Mouse (Mus musculus) natural killer cell, adult 2 months (primary cell): ENCODE results near the gene Cd8a.

Source experiments
- DNase-seq, 2 experiments: peaks; one replicate each; pipeline ENCODE4 v3.0.0; 2022; ENCODE audit warnings: low spot score in 2 of 2

Gene Cd8a

DNA sequence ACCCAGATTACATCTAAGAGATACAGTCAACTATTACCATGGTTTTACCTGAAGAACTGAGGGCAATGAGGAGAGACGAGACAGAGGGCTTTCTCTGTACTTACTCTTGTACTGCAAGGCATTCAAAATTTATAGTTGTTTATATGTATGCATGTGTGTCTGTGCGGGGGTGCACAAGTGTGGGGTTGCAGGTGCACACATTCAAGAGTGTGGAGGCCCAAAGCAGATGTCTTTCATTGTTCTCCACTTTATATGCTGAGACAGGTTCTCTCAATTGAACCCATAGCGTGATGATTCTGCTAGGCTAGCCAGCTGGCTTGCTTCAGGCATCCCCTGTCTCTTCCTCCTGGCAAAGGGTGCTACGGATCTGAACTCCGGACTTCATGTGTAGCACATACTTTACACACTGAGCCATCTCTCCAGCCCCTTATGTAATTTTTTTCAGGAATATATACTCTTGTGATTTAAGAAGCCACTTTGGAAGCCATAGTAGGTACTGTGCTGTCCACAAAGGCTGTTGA lies 2.1 kb upstream of the Cd8a start:
- no peak for DNase-seq

DNA sequence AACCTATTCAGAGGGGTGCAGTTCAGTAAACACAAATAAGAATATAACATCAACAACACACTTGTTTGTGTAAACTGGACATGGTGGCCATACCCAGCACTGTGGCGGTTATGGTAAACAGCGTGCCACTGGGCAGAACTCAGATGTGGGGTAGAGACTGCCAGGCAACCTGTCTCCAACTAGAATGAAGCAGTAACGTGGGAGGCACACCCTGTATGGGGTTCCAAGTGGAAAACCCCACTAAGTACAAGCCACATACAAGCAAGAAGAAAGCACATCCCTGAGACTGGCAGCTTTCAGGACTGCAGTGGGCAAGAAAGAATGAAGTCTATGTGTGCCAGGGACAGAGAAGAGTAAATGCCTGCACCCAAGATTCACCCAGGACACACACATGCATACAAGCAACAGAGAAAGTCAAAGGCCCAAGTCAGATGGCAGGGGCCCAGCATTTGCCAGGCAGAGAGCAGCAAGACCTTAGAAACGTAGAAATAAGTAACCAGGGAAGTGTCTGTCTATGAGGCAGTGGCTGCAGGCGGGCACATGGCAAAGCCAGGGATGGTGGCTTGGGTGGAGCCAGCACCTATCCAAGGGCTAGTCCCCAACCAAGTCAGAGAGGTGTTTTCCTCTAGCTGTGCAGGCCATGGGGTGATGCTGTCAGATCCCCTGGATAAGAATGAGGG lies 1.0 kb upstream of the Cd8a start:
- DNase-seq, result no peak

- no peak for DNase-seq
Measured at GRCm38 (mm10) chr6:71374311-71374829, 1.1 kb downstream of the Cd8a start.

DNA sequence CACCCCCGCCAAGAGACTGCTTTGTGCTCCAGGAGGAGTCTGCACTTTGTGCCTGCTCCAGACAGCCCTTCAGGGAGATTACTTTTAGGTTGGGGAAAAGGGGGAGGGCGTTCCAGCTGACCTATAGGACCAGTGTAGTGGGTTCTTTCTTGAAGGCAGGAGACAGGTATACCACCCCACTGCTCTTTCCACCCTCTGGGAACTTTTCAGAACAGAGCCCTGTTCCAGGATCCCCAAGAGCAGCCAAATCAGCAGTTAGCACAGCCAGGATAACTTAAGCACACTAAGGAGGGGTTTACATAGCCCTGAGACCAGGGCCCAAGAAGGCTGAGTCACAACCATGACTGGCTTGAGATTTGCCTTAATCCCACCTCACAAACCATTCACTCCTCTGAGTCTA lies 1.7 kb downstream of the Cd8a start:
- DNase-seq, result no peak

GRCm38 (mm10) chr6:71376711-71377110 lies 3.5 kb downstream of the Cd8a start:
- DNase-seq, result no peak

DNA sequence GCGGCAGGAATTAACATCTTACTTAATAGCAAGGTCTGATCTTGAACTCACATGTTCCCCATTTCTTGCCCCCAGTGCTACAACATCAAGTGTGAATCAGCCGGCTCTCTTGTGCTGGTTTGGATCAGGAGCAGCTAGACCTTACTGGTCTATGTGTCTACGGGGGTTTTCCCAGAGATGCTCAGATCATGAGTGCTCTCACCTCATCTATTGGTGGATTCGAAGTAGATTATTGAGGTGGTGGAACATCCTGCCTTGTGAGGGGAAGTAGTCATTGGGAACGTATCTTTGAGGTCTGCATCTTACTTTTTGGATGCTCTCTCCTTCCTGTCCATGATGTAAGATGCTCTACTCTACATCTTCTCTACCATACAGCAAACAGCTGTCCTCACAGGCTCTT lies 8.4 kb downstream of the Cd8a start:
- DNase-seq, result no peak

- no peak for DNase-seq
Measured at GRCm38 (mm10) chr6:71390496-71390895, 17.3 kb downstream of the Cd8a start.

DNA sequence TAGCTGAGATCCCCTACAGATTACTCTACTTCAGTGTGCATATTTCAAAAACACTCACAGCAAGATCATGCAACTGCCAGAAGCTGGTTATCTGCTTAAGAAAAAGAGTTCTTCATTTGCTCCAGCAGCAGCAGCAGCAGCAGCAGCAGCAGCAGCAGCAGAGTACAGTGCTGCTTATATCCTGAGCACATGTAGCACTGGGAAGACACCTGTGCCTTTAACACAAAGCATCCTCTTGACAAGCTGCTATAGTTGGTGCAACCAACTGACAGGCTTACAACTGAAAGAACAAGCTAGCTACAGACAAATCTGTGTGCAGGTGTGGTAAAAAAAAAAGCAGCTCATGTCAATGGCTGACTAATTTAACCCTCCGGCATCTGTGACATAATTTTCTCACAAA lies 22.8 kb downstream of the Cd8a start:
- DNase-seq, result no peak

- no peak for DNase-seq
Measured at GRCm38 (mm10) chr6:71396761-71397160, 23.5 kb downstream of the Cd8a start.

DNA sequence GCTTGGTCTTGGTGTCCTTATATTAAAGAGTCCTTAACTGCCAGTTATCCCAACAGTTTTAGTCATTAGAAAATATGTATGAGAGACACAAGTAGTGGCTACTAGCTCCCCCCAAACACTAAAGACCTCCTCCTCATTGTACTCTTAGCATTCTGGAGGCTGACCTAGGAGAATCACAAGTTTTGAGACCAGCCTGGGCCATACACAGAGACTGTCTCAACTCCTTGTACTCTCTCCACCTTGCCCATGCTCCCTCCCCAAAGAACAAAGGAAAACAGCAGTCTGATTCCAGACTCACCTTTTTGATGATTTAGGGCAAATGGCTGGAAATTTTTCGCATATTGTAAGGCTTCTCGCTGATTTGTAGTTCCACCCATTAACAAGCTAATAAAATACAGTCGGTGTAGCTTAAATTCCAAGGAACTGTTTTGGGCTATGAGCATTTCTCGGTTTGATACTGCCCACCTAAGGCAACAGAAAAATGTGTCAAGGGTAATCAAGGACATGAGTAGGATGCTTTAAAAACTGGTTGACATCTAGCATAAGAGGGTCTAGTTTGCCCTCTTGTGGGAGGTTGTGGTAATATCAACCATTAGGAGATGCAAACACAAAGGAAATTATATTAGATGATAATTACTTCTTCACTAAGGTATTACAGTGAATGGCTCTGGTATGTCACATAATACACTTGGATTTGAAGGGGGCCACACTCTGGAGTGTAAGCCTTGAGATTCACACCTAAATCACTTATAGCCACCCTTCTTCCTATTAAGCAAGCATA lies 25.8 kb downstream of the Cd8a start:
- DNase-seq, result peak in 1 of 2 experiments; percentile 11

DNA sequence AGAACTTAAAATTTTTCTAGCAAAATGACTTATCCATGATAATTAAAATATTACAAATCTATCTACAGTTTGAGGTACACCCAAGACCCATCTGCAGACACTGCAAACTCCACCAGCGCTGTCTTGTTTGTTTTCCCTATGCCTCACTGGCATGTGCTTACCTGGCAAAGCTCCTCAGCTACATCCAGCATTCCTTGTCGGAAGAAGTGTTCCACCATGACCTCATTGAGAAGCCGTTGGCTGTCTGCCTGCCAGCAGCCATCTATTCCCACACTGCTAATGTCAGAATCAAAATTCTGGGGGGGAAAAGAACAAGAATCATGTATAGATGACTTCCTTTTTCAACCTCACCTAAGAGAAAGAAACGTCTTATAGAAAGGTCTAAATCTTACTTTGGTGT lies 41.4 kb downstream of the Cd8a start:
- no peak for DNase-seq

DNA sequence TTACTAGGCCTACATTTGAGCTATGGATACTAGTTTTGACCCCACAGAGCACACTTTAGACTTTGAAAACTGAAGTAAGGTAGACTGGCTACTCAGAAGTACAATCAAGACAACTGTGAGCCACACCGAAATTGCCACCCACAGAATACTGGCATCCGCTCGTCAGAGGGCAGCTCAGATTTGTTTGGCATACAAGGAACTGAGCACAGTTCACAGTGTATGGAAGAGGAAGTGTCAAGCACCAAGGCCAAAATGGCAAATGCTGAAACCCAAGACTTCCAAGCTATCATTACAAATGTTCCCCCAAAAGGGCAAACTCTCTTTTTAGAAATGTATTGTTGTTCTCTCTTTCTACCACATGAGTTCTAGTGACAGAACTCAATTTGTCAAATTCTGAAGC lies 42.2 kb downstream of the Cd8a start:
- DNase-seq, result no peak

GRCm38 (mm10) chr6:71418874-71419273 lies 45.6 kb downstream of the Cd8a start:
- peak in 1 of 2 experiments; percentile 15 for DNase-seq

DNA sequence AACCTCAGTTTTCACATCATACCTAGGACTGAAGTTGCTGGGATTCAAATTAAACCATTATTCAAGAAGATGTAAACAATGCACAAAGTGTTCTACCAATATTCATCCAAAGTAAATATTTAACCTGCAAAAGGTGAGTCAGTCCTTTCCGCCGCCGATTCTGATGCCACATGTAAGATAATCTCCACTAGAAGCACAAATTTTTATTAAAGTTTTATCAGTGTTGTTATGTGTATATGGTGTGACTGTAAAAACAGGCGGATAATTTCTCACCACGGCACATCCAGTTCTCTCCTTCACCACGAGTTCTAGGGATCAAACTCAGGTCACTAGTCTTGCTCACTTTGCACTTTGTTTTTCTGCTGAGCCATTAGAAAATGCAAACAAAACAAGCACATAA lies 47.6 kb downstream of the Cd8a start:
- no peak for DNase-seq

GRCm38 (mm10) chr6:71422162-71422561 lies 48.9 kb downstream of the Cd8a start:
- DNase-seq, result no peak

DNA sequence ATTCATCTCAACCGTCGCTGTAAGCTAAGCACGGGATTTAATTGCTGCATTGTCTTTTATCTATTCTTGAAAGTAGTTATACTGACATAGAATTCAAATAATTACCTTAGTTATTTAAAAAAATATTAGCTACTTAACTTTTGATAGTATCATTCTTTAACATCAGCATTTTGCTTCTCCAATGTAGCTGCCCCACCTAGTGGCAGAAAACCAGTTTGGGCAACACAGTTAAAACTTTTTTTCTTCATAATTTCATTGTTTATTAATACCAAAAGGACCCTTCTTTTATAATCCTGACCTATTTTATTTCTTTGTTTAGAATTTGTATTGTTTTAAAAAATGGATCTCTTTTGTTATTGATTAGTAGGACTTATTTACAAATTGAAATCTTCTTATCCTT lies 49.9 kb downstream of the Cd8a start:
- no peak for DNase-seq

DNA sequence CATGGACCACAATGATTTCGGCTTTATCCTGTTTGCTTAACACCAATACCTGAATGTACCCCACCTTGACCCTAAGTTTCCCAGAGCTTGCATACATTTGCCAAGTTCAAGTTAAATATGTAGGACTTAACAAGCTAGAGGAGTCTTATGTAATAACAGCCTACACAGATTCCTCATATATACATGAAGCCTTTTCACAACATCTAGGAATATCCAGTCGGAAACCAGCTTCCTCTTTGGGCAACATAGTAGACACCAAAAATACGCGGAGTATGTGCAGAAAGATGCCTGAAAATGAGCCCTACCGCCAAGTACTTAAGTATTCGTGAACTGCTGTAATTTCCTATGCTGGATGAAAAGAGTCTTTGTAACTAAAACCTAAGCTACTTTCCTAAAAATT lies 52.5 kb downstream of the Cd8a start:
- no peak for DNase-seq

- DNase-seq, result no peak
Measured at GRCm38 (mm10) chr6:71427996-71428725, 54.9 kb downstream of the Cd8a start.
